Mouse (Mus musculus) neural tube, embryonic 12.5 days (tissue): ENCODE measurements at regions not wholly inside any gene's neighbourhood (a gene's known extent, or its start where the extent isn't known, plus 50 kb on each side); places are given as distances from the start of the nearest gene placed in this dataset.
"Not testable (repeated sequence)": the region's sequence is repeated elsewhere in the genome, so short reads cannot be mapped to it uniquely, and the experiment has no call there.

Experiments used
- ATAC-seq: fragments of 200-750 bp; cut with Nextera tagmentation; 2 replicates; pipeline ENCODE4 v1.8.0; 2017; ENCODE audit warnings: low read depth, mild to moderate bottlenecking, moderate TSS enrichment, moderate library complexity; ENCODE audit not compliant: low FRiP score
- H3K27ac ChIP-seq: fragments of 300-500 bp; sonication (generic); 2 replicates; pipeline ENCODE4 v1.5.1; 2016
- H3K27me3 ChIP-seq: fragments of 300-500 bp; sonication (generic); replicated peaks from 2 replicates; pipeline ENCODE4 v1.6.1; 2016; ENCODE audit warnings: mild to moderate bottlenecking
- H3K36me3 ChIP-seq: fragments of 300-500 bp; sonication (generic); 2 replicates; pipeline ENCODE4 v1.6.1; 2016; ENCODE audit warnings: mild to moderate bottlenecking
- H3K4me1 ChIP-seq: fragments of 300-500 bp; sonication (generic); 2 replicates; pipeline ENCODE4 v1.6.1; 2016
- H3K4me2 ChIP-seq: fragments of 300-500 bp; sonication (generic); replicated peaks from 2 replicates; pipeline ENCODE4 v1.6.1; 2016; ENCODE audit warnings: mild to moderate bottlenecking
- H3K4me3 ChIP-seq: fragments of 300-500 bp; sonication (generic); 2 replicates; pipeline ENCODE4 v1.5.1; 2016
- H3K9ac ChIP-seq: fragments of 300-500 bp; sonication (generic); 2 replicates; pipeline ENCODE4 v1.6.1; 2016; ENCODE audit warnings: mild to moderate bottlenecking
- H3K9me3 ChIP-seq: fragments of 300-500 bp; sonication (generic); 2 replicates; pipeline ENCODE4 v1.6.1; 2016; ENCODE audit warnings: mild to moderate bottlenecking
- WGBS: fragments of 180-500 bp; shearing (Covaris S2); methylation state at CpG from one replicate; pipeline ENCODE4 v1.1.7; 2016; 5-methylcytosine and 5-hydroxymethylcytosine counted together

GRCm38 (mm10) chr6:117709212-117709611 is 131.8 kb upstream of the Zfp637 start:
- no peak for ATAC-seq
- H3K4me1 ChIP-seq: no peaks in the 10 kb centered on the region
- H3K4me2 ChIP-seq: no peak overlapping the region
- no peaks in the 10 kb centered on the region for H3K36me3 ChIP-seq
- WGBS: 81% methylated on average over 3 of the region's 3 CpGs
- no peak overlapping the region for H3K9ac ChIP-seq
- no peaks in the 10 kb centered on the region for H3K27me3 ChIP-seq
- no peak overlapping the region for H3K4me3 ChIP-seq
- no peaks in the 10 kb centered on the region for H3K9me3 ChIP-seq
- H3K27ac ChIP-seq: no peak overlapping the region

- no peaks in the 10 kb centered on the region for H3K27me3 ChIP-seq
- no peak overlapping the region for H3K4me3 ChIP-seq
- no peak for ATAC-seq
- no peak overlapping the region for H3K27ac ChIP-seq
- no peak overlapping the region for H3K4me2 ChIP-seq
- H3K9ac ChIP-seq: no peak overlapping the region
- no peaks in the 10 kb centered on the region for H3K4me1 ChIP-seq
- WGBS: 87% methylated on average over 6 of the region's 6 CpGs
- H3K9me3 ChIP-seq: no peaks in the 10 kb centered on the region
- H3K36me3 ChIP-seq: no peaks in the 10 kb centered on the region
Observed at GRCm38 (mm10) chr6:117715056-117715777, 125.8 kb upstream of the Zfp637 start.

GRCm38 (mm10) chr6:117716422-117716821 is 124.6 kb upstream of the Zfp637 start:
- WGBS: 78% methylated on average over 8 of the region's 40 CpGs

GRCm38 (mm10) chr6:117752338-117752737 is 88.6 kb upstream of the Zfp637 start:
- H3K36me3 ChIP-seq, H3K27me3 ChIP-seq, H3K9me3 ChIP-seq, H3K9ac ChIP-seq, H3K4me1 ChIP-seq, H3K4me3 ChIP-seq, H3K4me2 ChIP-seq, H3K27ac ChIP-seq, ATAC-seq: not testable (repeated sequence)

More at GRCm38 (mm10) chr6:117716422-117716821, 124.6 kb upstream of the Zfp637 start:
- not testable (repeated sequence) for ATAC-seq, H3K36me3 ChIP-seq, H3K4me1 ChIP-seq, H3K27me3 ChIP-seq, H3K9ac ChIP-seq, H3K9me3 ChIP-seq, H3K4me2 ChIP-seq, H3K27ac ChIP-seq, H3K4me3 ChIP-seq

GRCm38 (mm10) chr6:117755682-117756081 is 85.3 kb upstream of the Zfp637 start:
- 98% methylated on average over 2 of the region's 2 CpGs for WGBS

GRCm38 (mm10) chr6:117756176-117756575 is 84.8 kb upstream of the Zfp637 start:
- Histone ChIP-seq H3K4me3 (no peak overlapping the region), H3K9me3 (no peaks in the 10 kb centered on the region), H3K4me1 (no peaks in the 10 kb centered on the region), H3K36me3 (no peaks in the 10 kb centered on the region), H3K4me2 (no peak overlapping the region), H3K27me3 (no peaks in the 10 kb centered on the region), H3K9ac (no peak overlapping the region), H3K27ac (no peak overlapping the region)
- 76% methylated on average over 9 of the region's 9 CpGs for WGBS
- ATAC-seq: no peak

More at GRCm38 (mm10) chr6:117755682-117756081, 85.3 kb upstream of the Zfp637 start:
- not testable (repeated sequence) for H3K27me3 ChIP-seq, H3K4me1 ChIP-seq, H3K9ac ChIP-seq, H3K9me3 ChIP-seq, H3K36me3 ChIP-seq, H3K4me3 ChIP-seq, H3K27ac ChIP-seq, H3K4me2 ChIP-seq, ATAC-seq

GRCm38 (mm10) chr6:117758516-117758915 is 82.5 kb upstream of the Zfp637 start:
- not testable (repeated sequence) for H3K27ac ChIP-seq, H3K4me1 ChIP-seq, H3K4me2 ChIP-seq, H3K4me3 ChIP-seq, ATAC-seq, H3K9me3 ChIP-seq, H3K27me3 ChIP-seq, H3K9ac ChIP-seq, H3K36me3 ChIP-seq
- WGBS: 17% methylated on average over 6 of the region's 6 CpGs

- Histone ChIP-seq H3K27ac (no peak overlapping the region), H3K4me2 (no peak overlapping the region), H3K36me3 (no peaks in the 10 kb centered on the region), H3K27me3 (no peaks in the 10 kb centered on the region), H3K9me3 (no peaks in the 10 kb centered on the region), H3K4me3 (no peak overlapping the region), H3K4me1 (no peaks in the 10 kb centered on the region), H3K9ac (no peak overlapping the region)
- WGBS: 82% methylated on average over 7 of the region's 7 CpGs
- no peak for ATAC-seq
Observed at GRCm38 (mm10) chr6:117771506-117771905, 69.5 kb upstream of the Zfp637 start.

GRCm38 (mm10) chr6:117772396-117772795 is 68.6 kb upstream of the Zfp637 start:
- no peak overlapping the region for H3K4me2 ChIP-seq
- no peak for ATAC-seq
- H3K27me3 ChIP-seq: no peaks in the 10 kb centered on the region
- no peaks in the 10 kb centered on the region for H3K36me3 ChIP-seq
- no peak overlapping the region for H3K4me3 ChIP-seq
- no peak overlapping the region for H3K9ac ChIP-seq
- no peak overlapping the region for H3K27ac ChIP-seq
- H3K9me3 ChIP-seq: no peaks in the 10 kb centered on the region
- no peaks in the 10 kb centered on the region for H3K4me1 ChIP-seq

- Histone ChIP-seq H3K9me3 (no peaks in the 10 kb centered on the region), H3K4me2 (no peak overlapping the region), H3K27me3 (no peaks in the 10 kb centered on the region), H3K36me3 (no peaks in the 10 kb centered on the region), H3K9ac (no peak overlapping the region), H3K27ac (no peak overlapping the region), H3K4me3 (no peak overlapping the region), H3K4me1 (no peaks in the 10 kb centered on the region)
- no peak for ATAC-seq
- WGBS: 79% methylated on average over 11 of the region's 11 CpGs
Observed at GRCm38 (mm10) chr6:117775304-117776050, 65.5 kb upstream of the Zfp637 start.

GRCm38 (mm10) chr6:117778027-117778426 is 63.0 kb upstream of the Zfp637 start:
- Histone ChIP-seq H3K27me3 (no peaks in the 10 kb centered on the region), H3K9ac (no peak overlapping the region), H3K9me3 (no peaks in the 10 kb centered on the region), H3K36me3 (no peaks in the 10 kb centered on the region), H3K4me3 (no peak overlapping the region), H3K27ac (no peak overlapping the region), H3K4me1 (no peaks in the 10 kb centered on the region), H3K4me2 (no peak overlapping the region)
- ATAC-seq: no peak
- WGBS: 77% methylated on average over 2 of the region's 2 CpGs

- WGBS: 73% methylated on average over 8 of the region's 8 CpGs
- Histone ChIP-seq H3K9ac (no peak overlapping the region), H3K4me3 (no peak overlapping the region), H3K27ac (no peak overlapping the region), H3K36me3 (no peaks in the 10 kb centered on the region), H3K4me1 (no peaks in the 10 kb centered on the region), H3K4me2 (no peak overlapping the region), H3K27me3 (no peaks in the 10 kb centered on the region), H3K9me3 (no peaks in the 10 kb centered on the region)
- ATAC-seq: no peak
Observed at GRCm38 (mm10) chr6:117778481-117778880, 62.5 kb upstream of the Zfp637 start.

- ATAC-seq: no peak
- H3K27ac ChIP-seq: no peak overlapping the region
- H3K9ac ChIP-seq: no peak overlapping the region
- no peaks in the 10 kb centered on the region for H3K4me1 ChIP-seq
- H3K4me3 ChIP-seq: no peak overlapping the region
- no peaks in the 10 kb centered on the region for H3K9me3 ChIP-seq
- H3K4me2 ChIP-seq: no peak overlapping the region
- H3K27me3 ChIP-seq: no peaks in the 10 kb centered on the region
- WGBS: 89% methylated on average over 7 of the region's 7 CpGs
- H3K36me3 ChIP-seq: no peaks in the 10 kb centered on the region
Observed at GRCm38 (mm10) chr6:117779020-117779419, 62.0 kb upstream of the Zfp637 start.
